Mouse (Mus musculus): ENCODE data around the gene Efnb1. TPM values are rescaled to one million over a fixed set of nuclear protein-coding genes. Genes with fewer than 3 reads are reported as not detected.
A peak's percentile ranks its signal among the peaks of the same experiment; 100 is the strongest.

Efnb1 gene
- polyA plus RNA-seq, 1 experiment from 2014 or later = 37.3 TPM

GRCm38 (mm10) chrX:99150712-99151111, 14.8 kb downstream of the Efnb1 start:
- Histone ChIP-seq H3K9me3 (ENCODE audit: control insufficient read depth, low read length) (no peaks in the 10 kb centered on the region), H3K4me1 (ENCODE audit: control insufficient read depth, insufficient read depth, low read length) (peaks cover 12% of the 10 kb centered on the region), H3K27me3 (ENCODE audit: control insufficient read depth, insufficient read depth, low read length) (0 out of 2 replicates have a peak, but pooled peaks cover 4% of the 10 kb centered on the region), H3K4me2 (ENCODE audit: low read depth) (no peak overlapping the region), H3K9ac (ENCODE audit: low read length) (no peak overlapping the region), H3K4me3 (ENCODE audit: low read depth, low read length) (no peak overlapping the region), H3K36me3 (ENCODE audit: control insufficient read depth, insufficient read depth, low read length) (peaks cover 2% of the 10 kb centered on the region; the same call in 1 of the 2 replicates), H3K27ac (ENCODE audit: low read depth, low read length) (no peak overlapping the region)
- DNase-seq (ENCODE audit: low spot score) (no peak), ATAC-seq (ENCODE audit: insufficient read depth, low FRiP score, low TSS enrichment) (no peak)
- WGBS = 59% methylated on average over 3 of the region's 3 CpGs

- DNase-seq (ENCODE audit: low spot score) = no peak
- H3K9me3 ChIP-seq (ENCODE audit: control insufficient read depth, low read length) = no peaks in the 10 kb centered on the region
- H3K27me3 ChIP-seq (ENCODE audit: control insufficient read depth, insufficient read depth, low read length) = 0 out of 2 replicates have a peak, but pooled peaks cover 4% of the 10 kb centered on the region
- H3K27ac ChIP-seq (ENCODE audit: low read depth, low read length) = no peak overlapping the region
- H3K9ac ChIP-seq (ENCODE audit: low read length) = no peak overlapping the region
- H3K4me1 ChIP-seq (ENCODE audit: control insufficient read depth, insufficient read depth, low read length) = peaks cover 12% of the 10 kb centered on the region
- H3K4me2 ChIP-seq (ENCODE audit: low read depth) = no peak overlapping the region
- WGBS = 60% methylated on average over 4 of the region's 4 CpGs
- peaks cover 2% of the 10 kb centered on the region; the same call in 1 of the 2 replicates for H3K36me3 ChIP-seq (ENCODE audit: control insufficient read depth, insufficient read depth, low read length)
- ATAC-seq (ENCODE audit: insufficient read depth, low FRiP score, low TSS enrichment) = no peak
- no peak overlapping the region for H3K4me3 ChIP-seq (ENCODE audit: low read depth, low read length)
Observed at GRCm38 (mm10) chrX:99151434-99151833, 15.5 kb downstream of the Efnb1 start.

DNA sequence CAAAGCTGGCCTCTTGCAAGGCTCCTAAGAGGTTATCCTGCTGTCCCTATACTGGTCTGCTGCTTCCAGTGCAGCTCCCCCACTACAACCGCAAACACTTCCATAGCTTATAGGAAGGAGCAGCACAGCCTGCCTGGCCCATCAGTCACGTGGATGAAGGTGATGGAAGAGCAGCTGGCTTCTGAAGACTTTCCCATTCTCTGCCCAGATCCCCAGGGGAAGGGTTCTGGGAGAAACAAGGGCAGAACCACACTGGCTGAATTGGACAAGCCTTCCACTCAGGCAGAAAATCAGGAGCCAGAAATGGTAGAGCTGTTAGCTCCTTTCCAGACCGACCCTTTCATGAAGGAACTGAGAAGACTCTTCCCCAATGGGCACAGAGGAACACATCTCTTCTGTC, 16.2 kb downstream of the Efnb1 start:
- no peaks in the 10 kb centered on the region for H3K36me3 ChIP-seq (ENCODE audit: control insufficient read depth, insufficient read depth, low read length)
- peak; percentile 19 for DNase-seq (ENCODE audit: low spot score)
- no peak for ATAC-seq (ENCODE audit: insufficient read depth, low FRiP score, low TSS enrichment)
- H3K4me2 ChIP-seq (ENCODE audit: low read depth) = no peak overlapping the region
- H3K9ac ChIP-seq (ENCODE audit: low read length) = no peak overlapping the region
- 0 out of 2 replicates have a peak, but pooled peaks cover 4% of the 10 kb centered on the region for H3K27me3 ChIP-seq (ENCODE audit: control insufficient read depth, insufficient read depth, low read length)
- H3K4me1 ChIP-seq (ENCODE audit: control insufficient read depth, insufficient read depth, low read length) = peaks cover 12% of the 10 kb centered on the region
- no peak overlapping the region for H3K4me3 ChIP-seq (ENCODE audit: low read depth, low read length)
- H3K9me3 ChIP-seq (ENCODE audit: control insufficient read depth, low read length) = no peaks in the 10 kb centered on the region
- WGBS = 22% methylated on average over 3 of the region's 3 CpGs
- peak overlapping the region; percentile 58; the same call in 1 of the 2 replicates for H3K27ac ChIP-seq (ENCODE audit: low read depth, low read length)

- ATAC-seq (ENCODE audit: insufficient read depth, low FRiP score, low TSS enrichment) = peak; percentile 80
- Histone ChIP-seq H3K9me3 (ENCODE audit: control insufficient read depth, low read length) (no peaks in the 10 kb centered on the region), H3K27me3 (ENCODE audit: control insufficient read depth, insufficient read depth, low read length) (0 out of 2 replicates have a peak, but pooled peaks cover 4% of the 10 kb centered on the region), H3K4me2 (ENCODE audit: low read depth) (no peak overlapping the region), H3K4me1 (ENCODE audit: control insufficient read depth, insufficient read depth, low read length) (peaks cover 8% of the 10 kb centered on the region), H3K9ac (ENCODE audit: low read length) (no peak overlapping the region), H3K36me3 (ENCODE audit: control insufficient read depth, insufficient read depth, low read length) (no peaks in the 10 kb centered on the region), H3K4me3 (ENCODE audit: low read depth, low read length) (no peak overlapping the region), H3K27ac (ENCODE audit: low read depth, low read length) (peak overlapping the region; percentile 58; the same call in 1 of the 2 replicates)
- WGBS = 20% methylated on average over 9 of the region's 9 CpGs
- DNase-seq (ENCODE audit: low spot score) = peak; percentile 59
Observed at GRCm38 (mm10) chrX:99152566-99153265, 16.8 kb downstream of the Efnb1 start.

DNA sequence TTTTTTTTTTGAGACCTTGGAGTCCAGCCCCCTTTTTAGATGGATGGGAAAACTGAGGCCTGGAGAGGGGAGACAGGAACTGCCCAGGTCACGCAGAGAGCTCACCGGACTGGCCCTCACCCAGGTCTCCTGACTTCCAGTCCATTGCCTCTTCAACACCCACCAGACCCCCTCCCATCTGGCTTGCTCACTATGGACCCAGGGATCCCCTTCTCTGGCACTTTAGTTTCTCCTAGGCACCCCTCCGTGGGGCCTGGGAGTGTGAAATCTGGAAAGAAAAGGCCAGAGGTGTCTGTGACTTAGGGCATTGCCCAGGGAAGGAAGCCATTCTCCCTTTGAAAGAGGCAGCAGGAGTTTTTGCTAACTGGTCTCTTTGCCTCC, 17.3 kb downstream of the Efnb1 start:
- H3K4me1 ChIP-seq (ENCODE audit: control insufficient read depth, insufficient read depth, low read length) = peaks cover 5% of the 10 kb centered on the region; the same call in 1 of the 2 replicates
- no peaks in the 10 kb centered on the region for H3K36me3 ChIP-seq (ENCODE audit: control insufficient read depth, insufficient read depth, low read length)
- H3K4me2 ChIP-seq (ENCODE audit: low read depth) = no peak overlapping the region
- H3K27me3 ChIP-seq (ENCODE audit: control insufficient read depth, insufficient read depth, low read length) = 0 out of 2 replicates have a peak, but pooled peaks cover 4% of the 10 kb centered on the region
- DNase-seq (ENCODE audit: low spot score) (peak; percentile 25), ATAC-seq (ENCODE audit: insufficient read depth, low FRiP score, low TSS enrichment) (peak; percentile 42)
- no peak overlapping the region for H3K9ac ChIP-seq (ENCODE audit: low read length)
- H3K27ac ChIP-seq (ENCODE audit: low read depth, low read length) = 0 out of 2 replicates have a peak overlapping the region, but pooled peaks have one; percentile 3
- H3K9me3 ChIP-seq (ENCODE audit: control insufficient read depth, low read length) = no peaks in the 10 kb centered on the region
- H3K4me3 ChIP-seq (ENCODE audit: low read depth, low read length) = no peak overlapping the region
- 30% methylated on average over 3 of the region's 3 CpGs for WGBS

GRCm38 (mm10) chrX:99154358-99154757, 18.4 kb downstream of the Efnb1 start:
- DNase-seq (ENCODE audit: low spot score) (no peak), ATAC-seq (ENCODE audit: insufficient read depth, low FRiP score, low TSS enrichment) (no peak)
- 0 out of 2 replicates have a peak, but pooled peaks cover 4% of the 10 kb centered on the region for H3K27me3 ChIP-seq (ENCODE audit: control insufficient read depth, insufficient read depth, low read length)
- peaks cover 5% of the 10 kb centered on the region; the same call in 1 of the 2 replicates for H3K4me1 ChIP-seq (ENCODE audit: control insufficient read depth, insufficient read depth, low read length)
- 65% methylated on average over 5 of the region's 5 CpGs for WGBS
- no peak overlapping the region for H3K4me2 ChIP-seq (ENCODE audit: low read depth)
- no peak overlapping the region for H3K27ac ChIP-seq (ENCODE audit: low read depth, low read length)
- no peak overlapping the region for H3K4me3 ChIP-seq (ENCODE audit: low read depth, low read length)
- no peaks in the 10 kb centered on the region for H3K36me3 ChIP-seq (ENCODE audit: control insufficient read depth, insufficient read depth, low read length)
- no peak overlapping the region for H3K9ac ChIP-seq (ENCODE audit: low read length)
- no peaks in the 10 kb centered on the region for H3K9me3 ChIP-seq (ENCODE audit: control insufficient read depth, low read length)

DNA sequence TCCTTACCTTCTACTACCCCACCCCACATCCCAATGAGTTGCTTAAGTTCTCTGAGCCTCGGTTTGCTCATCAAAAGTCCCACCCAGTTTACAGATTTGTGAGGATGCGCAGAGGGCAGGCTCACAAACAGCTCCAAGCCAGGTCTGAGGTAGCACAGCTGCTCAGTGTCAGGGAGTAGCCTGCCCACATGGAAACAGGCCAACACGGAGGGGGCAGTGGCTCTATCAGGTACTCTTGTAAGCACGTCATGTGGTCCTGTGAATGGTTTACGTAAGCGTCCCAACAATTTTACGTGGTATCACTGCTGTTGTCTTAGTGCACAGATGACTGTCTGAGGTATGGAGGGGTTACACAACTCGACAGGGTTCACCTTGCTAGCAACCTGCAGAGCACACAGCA, 23.1 kb downstream of the Efnb1 start:
- H3K27me3 ChIP-seq (ENCODE audit: control insufficient read depth, insufficient read depth, low read length) = 0 out of 2 replicates have a peak, but pooled peaks cover 3% of the 10 kb centered on the region
- DNase-seq (ENCODE audit: low spot score) (no peak), ATAC-seq (ENCODE audit: insufficient read depth, low FRiP score, low TSS enrichment) (no peak)
- H3K36me3 ChIP-seq (ENCODE audit: control insufficient read depth, insufficient read depth, low read length) = no peaks in the 10 kb centered on the region
- H3K27ac ChIP-seq (ENCODE audit: low read depth, low read length) = no peak overlapping the region
- no peaks in the 10 kb centered on the region for H3K4me1 ChIP-seq (ENCODE audit: control insufficient read depth, insufficient read depth, low read length)
- H3K9ac ChIP-seq (ENCODE audit: low read length) = no peak overlapping the region
- H3K4me3 ChIP-seq (ENCODE audit: low read depth, low read length) = no peak overlapping the region
- no peak overlapping the region for H3K4me2 ChIP-seq (ENCODE audit: low read depth)
- 85% methylated on average over 8 of the region's 8 CpGs for WGBS
- H3K9me3 ChIP-seq (ENCODE audit: control insufficient read depth, low read length) = no peaks in the 10 kb centered on the region

DNA sequence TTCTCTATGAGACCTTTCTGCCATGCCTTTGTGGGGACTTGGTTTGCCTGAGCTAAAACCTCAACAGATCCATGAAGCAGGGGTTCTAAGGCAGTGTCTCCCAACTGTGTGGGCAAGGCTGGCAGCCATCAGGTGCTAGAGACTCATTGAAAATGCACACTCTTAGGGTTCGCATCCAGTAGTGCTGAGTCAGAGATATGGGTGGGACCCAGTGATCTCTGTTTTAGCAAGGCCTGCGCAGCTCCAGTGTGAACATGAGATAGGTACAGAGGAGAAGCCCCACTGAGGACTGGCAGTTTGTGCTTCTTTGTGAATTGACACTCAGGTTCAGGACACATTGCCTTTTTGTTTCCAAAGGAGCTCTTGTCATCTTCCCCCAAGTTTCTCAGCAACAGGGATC, 28.2 kb downstream of the Efnb1 start:
- Histone ChIP-seq H3K27ac (ENCODE audit: low read depth, low read length) (no peak overlapping the region), H3K9me3 (ENCODE audit: control insufficient read depth, low read length) (no peaks in the 10 kb centered on the region), H3K27me3 (ENCODE audit: control insufficient read depth, insufficient read depth, low read length) (peaks cover 5% of the 10 kb centered on the region; the same call in 1 of the 2 replicates), H3K36me3 (ENCODE audit: control insufficient read depth, insufficient read depth, low read length) (no peaks in the 10 kb centered on the region), H3K9ac (ENCODE audit: low read length) (no peak overlapping the region), H3K4me2 (ENCODE audit: low read depth) (no peak overlapping the region), H3K4me3 (ENCODE audit: low read depth, low read length) (no peak overlapping the region), H3K4me1 (ENCODE audit: control insufficient read depth, insufficient read depth, low read length) (no peaks in the 10 kb centered on the region)
- 86% methylated on average over 2 of the region's 2 CpGs for WGBS
- DNase-seq (ENCODE audit: low spot score) = no peak
- no peak for ATAC-seq (ENCODE audit: insufficient read depth, low FRiP score, low TSS enrichment)

DNA sequence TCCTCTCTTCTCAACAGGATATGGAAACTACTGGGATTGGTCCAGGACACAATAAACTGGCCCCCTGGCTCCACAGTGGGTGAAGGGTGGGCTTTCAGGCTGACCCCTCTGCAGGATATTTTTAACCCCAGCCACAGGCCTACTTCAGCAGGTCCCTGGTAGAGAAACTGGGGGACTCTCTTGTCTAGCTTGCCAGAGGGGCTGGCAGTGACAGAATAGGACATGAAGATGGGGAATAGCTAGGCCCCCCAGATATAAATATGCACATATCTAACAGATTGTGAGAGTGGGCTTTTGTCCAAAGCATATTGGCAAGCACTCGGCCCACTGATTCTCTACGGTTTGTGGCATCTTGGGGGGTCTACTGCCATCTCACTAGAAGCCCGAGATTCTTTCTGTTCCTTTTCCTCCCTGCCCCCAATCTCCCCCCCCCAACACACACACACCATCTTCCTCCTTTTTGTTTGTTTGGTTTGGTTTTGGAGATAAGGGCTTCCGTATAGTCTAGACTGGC, 29.0 kb downstream of the Efnb1 start:
- Histone ChIP-seq H3K9ac (ENCODE audit: low read length) (no peak overlapping the region), H3K4me2 (ENCODE audit: low read depth) (no peak overlapping the region), H3K27me3 (ENCODE audit: control insufficient read depth, insufficient read depth, low read length) (peaks cover 4% of the 10 kb centered on the region; the same call in 1 of the 2 replicates), H3K27ac (ENCODE audit: low read depth, low read length) (no peak overlapping the region), H3K9me3 (ENCODE audit: control insufficient read depth, low read length) (no peaks in the 10 kb centered on the region), H3K4me3 (ENCODE audit: low read depth, low read length) (no peak overlapping the region), H3K36me3 (ENCODE audit: control insufficient read depth, insufficient read depth, low read length) (no peaks in the 10 kb centered on the region), H3K4me1 (ENCODE audit: control insufficient read depth, insufficient read depth, low read length) (no peaks in the 10 kb centered on the region)
- 70% methylated on average over 4 of the region's 4 CpGs for WGBS
- no peak for DNase-seq (ENCODE audit: low spot score)
- ATAC-seq (ENCODE audit: insufficient read depth, low FRiP score, low TSS enrichment) = no peak
